Mouse (Mus musculus): ENCODE data around the gene Tmem200c.

- TF ChIP-seq CTCF (IDR thresholded peaks at IDR 0.05; ENCODE audit: borderline replicate concordance, insufficient read depth, low read depth, low read length) (no peak), POLR2A (IDR thresholded peaks at IDR 0.05; ENCODE audit: borderline replicate concordance, insufficient read depth, low read length) (no peak)
Measured at GRCm38 (mm10) chr17:68841892-68842252, 15.4 kb downstream of the Tmem200c start.

All from cerebellum, adult 2 months (tissue).